Mouse (Mus musculus): ENCODE measurements around the gene Olfr490.

Olfr490 gene

GRCm38 (mm10) chr7:108288834-108289233 is at the start of gene Olfr490:
Gene Olfr490 (minus strand): TSS chr7:108288934.
- no peak for DNase-seq

- DNase-seq: no peak
These were observed 34.8 kb upstream of the Olfr490 start, which contains the start of gene Olfr492 for GRCm38 (mm10) chr7:108323574-108323973. Gene Olfr492 (minus strand): TSS chr7:108323674.

- no peak for DNase-seq
These were observed 24.4 kb upstream of the Olfr490 start, which contains the start of gene Olfr491 for GRCm38 (mm10) chr7:108313151-108313550. Gene Olfr491 (plus strand): TSS chr7:108313451.

GRCm38 (mm10) chr7:108258247-108258646 is 30.5 kb downstream of the Olfr490 start, which contains the start of gene Olfr488:
Gene Olfr488 (minus strand): TSS chr7:108258347.
- DNase-seq: no peak

All from kidney, adult 18-20 months (tissue).